Mouse (Mus musculus): ENCODE measurements around the gene Acbd6.

Acbd6 gene

GRCm38 (mm10) chr1:155562206-155562605, 4.3 kb downstream of the Acbd6 start:
- no peak for DNase-seq

GRCm38 (mm10) chr1:155564741-155565140, 6.8 kb downstream of the Acbd6 start:
- no peak for DNase-seq

- DNase-seq: no peak
Measured at GRCm38 (mm10) chr1:155568133-155568532, 10.2 kb downstream of the Acbd6 start.

GRCm38 (mm10) chr1:155569340-155569739, 11.4 kb downstream of the Acbd6 start:
- no peak for DNase-seq

GRCm38 (mm10) chr1:155574966-155575673, 17.2 kb downstream of the Acbd6 start:
- DNase-seq: peak; percentile 34

- DNase-seq: no peak
Measured at GRCm38 (mm10) chr1:155576432-155576831, 18.5 kb downstream of the Acbd6 start.

- no peak for DNase-seq
Measured at GRCm38 (mm10) chr1:155577316-155577715, 19.4 kb downstream of the Acbd6 start.

GRCm38 (mm10) chr1:155587961-155588360, 30.0 kb downstream of the Acbd6 start:
- DNase-seq: no peak

GRCm38 (mm10) chr1:155594141-155594540, 36.2 kb downstream of the Acbd6 start:
- no peak for DNase-seq

GRCm38 (mm10) chr1:155596576-155596975, 38.7 kb downstream of the Acbd6 start:
- DNase-seq: no peak

- DNase-seq: no peak
Measured at GRCm38 (mm10) chr1:155604706-155605105, 46.8 kb downstream of the Acbd6 start.

GRCm38 (mm10) chr1:155605391-155606155, 47.7 kb downstream of the Acbd6 start:
- no peak for DNase-seq

- no peak for DNase-seq
Measured at GRCm38 (mm10) chr1:155606156-155606531, 48.2 kb downstream of the Acbd6 start.

- DNase-seq: no peak
Measured at GRCm38 (mm10) chr1:155608524-155608923, 50.6 kb downstream of the Acbd6 start.

- no peak for DNase-seq
Measured at GRCm38 (mm10) chr1:155614426-155614825, 56.5 kb downstream of the Acbd6 start.

GRCm38 (mm10) chr1:155621075-155621474, 63.2 kb downstream of the Acbd6 start:
- no peak for DNase-seq

- DNase-seq: no peak
Measured at GRCm38 (mm10) chr1:155623192-155623591, 65.3 kb downstream of the Acbd6 start.

- no peak for DNase-seq
Measured at GRCm38 (mm10) chr1:155627746-155628145, 69.8 kb downstream of the Acbd6 start.

- no peak for DNase-seq
Measured at GRCm38 (mm10) chr1:155636648-155637047, 78.7 kb downstream of the Acbd6 start.

GRCm38 (mm10) chr1:155645816-155646215, 87.9 kb downstream of the Acbd6 start:
- no peak for DNase-seq

- DNase-seq: no peak
Measured at GRCm38 (mm10) chr1:155646345-155647307, 88.7 kb downstream of the Acbd6 start.

GRCm38 (mm10) chr1:155650121-155650846, 92.4 kb downstream of the Acbd6 start:
- DNase-seq: peak; percentile 12

Measured in cerebellum, adult 11-12 months (tissue).